ENCODE assay signal across 11 mouse cellular contexts in genomic region chr5:117159805-117160291, GRCm38 (mm10). TPM values are rescaled to one million over a fixed set of nuclear protein-coding genes. Genes with fewer than 3 reads are reported as not detected.
A peak's percentile ranks its signal among the peaks of the same experiment; 100 is the strongest.
DNase-seq lines count a peak whose midpoint lies in the region; ATAC-seq and TF ChIP-seq lines count a peak whose summit lies in the region.
"Had no signal": no experiment of that assay in that cellular context is flagged by ENCODE, and none has a peak within 500 bp of the region (broad histone marks: within the 10 kb centered on the region; RNA-seq: fewer than 3 reads in every experiment).

No protein-coding gene starts in this region.

- H3K27me3 ChIP-seq in heart, embryonic 11.5 days (ENCODE audit: control insufficient read depth, insufficient read depth, low read length), result no peaks in the 10 kb centered on the region
- no peaks in the 10 kb centered on the region for H3K27me3 ChIP-seq in heart, embryonic 12.5 days (replicated peaks)
- no peaks in the 10 kb centered on the region for H3K27me3 ChIP-seq in liver, postnatal 0 days (ENCODE audit: insufficient read depth, low read length)
- no peaks in the 10 kb centered on the region for H3K27me3 ChIP-seq in stomach, embryonic 16.5 days (ENCODE audit: control insufficient read depth, insufficient read depth, low read length)
- H3K27me3 ChIP-seq: midbrain, embryonic 15.5 days had no signal

- H3K27ac ChIP-seq in heart, embryonic 11.5 days (ENCODE audit: low read depth, low read length), result peak overlapping the region; percentile 37; the same call in 1 of the 2 replicates
- H3K27ac ChIP-seq in heart, embryonic 12.5 days (ENCODE audit: poor library complexity, severe bottlenecking), result no peak overlapping the region
- H3K27ac ChIP-seq in liver, postnatal 0 days (ENCODE audit: low read depth), result peak overlapping the region; percentile 63
- H3K27ac ChIP-seq in stomach, embryonic 16.5 days (ENCODE audit: low read length), result peak overlapping the region; percentile 60
- H3K27ac ChIP-seq: midbrain, embryonic 15.5 days had no signal

- no peaks in the 10 kb centered on the region for H3K36me3 ChIP-seq in heart, embryonic 11.5 days (ENCODE audit: control insufficient read depth, insufficient read depth, low read length)
- H3K36me3 ChIP-seq in heart, embryonic 12.5 days, result no peaks in the 10 kb centered on the region
- peaks cover 23% of the 10 kb centered on the region for H3K36me3 ChIP-seq in liver, postnatal 0 days (replicated peaks; ENCODE audit: insufficient read depth, low read length)
- no peaks in the 10 kb centered on the region for H3K36me3 ChIP-seq in stomach, embryonic 16.5 days (ENCODE audit: control insufficient read depth, insufficient read depth, low read length)
- H3K36me3 ChIP-seq: midbrain, embryonic 15.5 days had no signal

- TF ChIP-seq CTCF in liver, postnatal 0 days (IDR thresholded peaks at IDR 0.05; ENCODE audit: low read depth), result no peak

- TF ChIP-seq EP300 in liver, postnatal 0 days (IDR thresholded peaks at IDR 0.05; ENCODE audit: low read depth), result no peak

- DNase-seq in spleen, postnatal 36 days (ENCODE audit: low spot score in 2 of 2), result peak; percentile 69 to 75
- no peak for DNase-seq in spleen, postnatal 10 days (ENCODE audit: low spot score in 2 of 2)
- DNase-seq in liver, postnatal 0 days, result no peak
- DNase-seq in lung, postnatal 10 days, result no peak
- DNase-seq: gastrocnemius, postnatal 25 days; kidney, adult 11 months had no signal

- H3K9ac ChIP-seq in heart, embryonic 11.5 days (ENCODE audit: low read depth, low read length), result 0 out of 2 replicates have a peak overlapping the region, but pooled peaks have one; percentile 34
- H3K9ac ChIP-seq in heart, embryonic 12.5 days, result no peak overlapping the region
- no peak overlapping the region for H3K9ac ChIP-seq in liver, postnatal 0 days (replicated peaks)
- no peak overlapping the region for H3K9ac ChIP-seq in stomach, embryonic 16.5 days (ENCODE audit: low read length)
- H3K9ac ChIP-seq: midbrain, embryonic 15.5 days had no signal

- H3K4me1 ChIP-seq in heart, embryonic 11.5 days (ENCODE audit: control insufficient read depth, insufficient read depth, low read length), result peaks cover 8% of the 10 kb centered on the region
- peaks cover 17% of the 10 kb centered on the region for H3K4me1 ChIP-seq in heart, embryonic 12.5 days (replicated peaks)
- H3K4me1 ChIP-seq in liver, postnatal 0 days (ENCODE audit: insufficient read depth), result peaks cover 24% of the 10 kb centered on the region
- H3K4me1 ChIP-seq in stomach, embryonic 16.5 days (ENCODE audit: control insufficient read depth, insufficient read depth, low read length), result peaks cover 19% of the 10 kb centered on the region; the same call in 1 of the 2 replicates
- H3K4me1 ChIP-seq: midbrain, embryonic 15.5 days had no signal

- no peaks in the 10 kb centered on the region for H3K9me3 ChIP-seq in heart, embryonic 11.5 days (replicated peaks; ENCODE audit: control insufficient read depth, low read length)
- H3K9me3 ChIP-seq in heart, embryonic 12.5 days (replicated peaks), result 0 out of 2 replicates have a peak, but pooled peaks cover 9% of the 10 kb centered on the region
- no peaks in the 10 kb centered on the region for H3K9me3 ChIP-seq in liver, postnatal 0 days (ENCODE audit: low read length)
- no peaks in the 10 kb centered on the region for H3K9me3 ChIP-seq in stomach, embryonic 16.5 days (replicated peaks; ENCODE audit: control insufficient read depth, low read length)
- H3K9me3 ChIP-seq: midbrain, embryonic 15.5 days had no signal

- no peak overlapping the region for H3K4me3 ChIP-seq in heart, embryonic 11.5 days (ENCODE audit: low read depth, low read length)
- no peak overlapping the region for H3K4me3 ChIP-seq in heart, embryonic 12.5 days
- H3K4me3 ChIP-seq in liver, postnatal 0 days (ENCODE audit: low read depth, low read length), result no peak overlapping the region
- H3K4me3 ChIP-seq in stomach, embryonic 16.5 days (replicated peaks; ENCODE audit: low read length), result no peak overlapping the region
- H3K4me3 ChIP-seq: midbrain, embryonic 15.5 days had no signal

- WGBS in heart, embryonic 11.5 days (ENCODE audit: insufficient replicate concordance), result 54% methylated on average over 6 of the region's 6 CpGs
- 47% methylated on average over 6 of the region's 6 CpGs for WGBS in heart, embryonic 12.5 days
- 67% methylated on average over 6 of the region's 6 CpGs for WGBS in liver, postnatal 0 days (ENCODE audit: insufficient replicate concordance)
- WGBS in stomach, embryonic 16.5 days, result 55% methylated on average over 6 of the region's 6 CpGs

- H3K4me2 ChIP-seq in heart, embryonic 11.5 days, result peak overlapping the region; percentile 6; the same call in 1 of the 2 replicates
- no peak overlapping the region for H3K4me2 ChIP-seq in heart, embryonic 12.5 days
- H3K4me2 ChIP-seq in liver, postnatal 0 days (ENCODE audit: low read depth, low read length), result peak overlapping the region; percentile 29; the same call in 1 of the 2 replicates
- H3K4me2 ChIP-seq in stomach, embryonic 16.5 days (ENCODE audit: low read depth, low read length), result no peak overlapping the region
- H3K4me2 ChIP-seq: midbrain, embryonic 15.5 days had no signal

- ATAC-seq in heart, embryonic 11.5 days (replicated peaks; ENCODE audit: insufficient number of reproducible peaks, low FRiP score, low TSS enrichment), result no peak
- ATAC-seq in heart, embryonic 12.5 days (ENCODE audit: insufficient number of reproducible peaks, low FRiP score), result no peak
- ATAC-seq in liver, postnatal 0 days, result 0 out of 2 replicates have a peak, but pooled peaks have one; percentile 11
- no peak for ATAC-seq in stomach, embryonic 16.5 days (ENCODE audit: insufficient read depth, low FRiP score)
- ATAC-seq in activated CD4-positive, CD25-positive, alpha-beta regulatory T cell, adult 4 months, result no peak
- ATAC-seq: midbrain, embryonic 15.5 days had no signal

RNA-seq across cellular contexts. Expression of gene Taok3, which starts 39.9 kb away (rescaled TPM):
- 12.9 and 13.8 TPM in 2 replicates for polyA plus RNA-seq in heart, embryonic 11.5 days (2014; fragmentation: Nextera tagmentation; extraction: Ambion mirVana)
- polyA plus RNA-seq in heart, embryonic 12.5 days (2016; fragmentation: Nextera tagmentation; extraction: Ambion mirVana), result 11.6 and 13.3 TPM in 2 replicates
- polyA plus RNA-seq in liver, postnatal 0 days (2015; fragmentation: Nextera tagmentation; extraction: Ambion mirVana), result 40.5 and 41.9 TPM in 2 replicates
- polyA plus RNA-seq in stomach, embryonic 16.5 days (2015; fragmentation: Nextera tagmentation; extraction: Ambion mirVana), result 33.1 TPM in 2 replicates
- 100 to 1,000 TPM; 137 to 138 TPM for polyA plus RNA-seq in activated CD4-positive, CD25-positive, alpha-beta regulatory T cell, adult 4 months (2017; shearing (Covaris generic))

RNA-seq across cellular contexts. Expression of gene Suds3, which starts 43.9 kb away (rescaled TPM):
- polyA plus RNA-seq in heart, embryonic 11.5 days (2014; fragmentation: Nextera tagmentation; extraction: Ambion mirVana), result 36.8 and 37.1 TPM in 2 replicates
- 74.4 and 75.2 TPM in 2 replicates for polyA plus RNA-seq in heart, embryonic 12.5 days (2016; fragmentation: Nextera tagmentation; extraction: Ambion mirVana)
- 30.5 and 33.4 TPM in 2 replicates for polyA plus RNA-seq in liver, postnatal 0 days (2015; fragmentation: Nextera tagmentation; extraction: Ambion mirVana)
- 42.7 and 46.2 TPM in 2 replicates for polyA plus RNA-seq in stomach, embryonic 16.5 days (2015; fragmentation: Nextera tagmentation; extraction: Ambion mirVana)
- 10 to 100 TPM; 11.5 to 12.3 TPM for polyA plus RNA-seq in activated CD4-positive, CD25-positive, alpha-beta regulatory T cell, adult 4 months (2017; shearing (Covaris generic))

Comparison
In these comparisons a context has a peak if more than half of its experiments do, and no peak if none do; other contexts are left out.
1. H3K4me2 ChIP-seq: peak in heart, embryonic 11.5 days (single experiment) and liver, postnatal 0 days (single experiment); none in heart, embryonic 12.5 days (single experiment) and stomach, embryonic 16.5 days (single experiment).
2. DNase-seq: peak in spleen, postnatal 36 days (2 of 2); none in spleen, postnatal 10 days (0 of 2), liver, postnatal 0 days (single experiment) and lung, postnatal 10 days (single experiment).